Mouse (Mus musculus) ES-E14 (cell line): ENCODE results near the gene Adora2b. TPM values are rescaled to one million over a fixed set of nuclear protein-coding genes. Genes with fewer than 3 reads are reported as not detected.
A peak's percentile ranks its signal among the peaks of the same experiment; 100 is the strongest.

Experiments used
- DNase-seq: peaks from one replicate; pipeline ENCODE4 v3.0.0-alpha.2; 2013; ENCODE audit warnings: low read depth, low spot score
- H3K27ac ChIP-seq: 2 replicates; pipeline ENCODE4 v1.5.1; 2012; ENCODE audit warnings: low read depth, mild to moderate bottlenecking, low read length, moderate library complexity, mixed read lengths; ENCODE audit not compliant: poor library complexity, insufficient read depth, severe bottlenecking
- H3K36me3 ChIP-seq: 2 replicates; pipeline ENCODE4 v1.6.1; 2012; ENCODE audit warnings: mild to moderate bottlenecking, low read length, moderate library complexity, mixed read lengths; ENCODE audit not compliant: control insufficient read depth, poor library complexity, insufficient read depth, severe bottlenecking
- H3K4me1 ChIP-seq, 2 experiments: fragments of 150-350 bp in 1 of 2; sonication (generic) in 1 of 2; 2 replicates each; pipeline ENCODE4 v1.6.1; 2012; ENCODE audit warnings: low read length in 2 of 2, mild to moderate bottlenecking in 1 of 2, mixed read lengths in 1 of 2; ENCODE audit not compliant: control insufficient read depth in 2 of 2, insufficient read depth in 2 of 2, poor library complexity in 1 of 2
- H3K4me3 ChIP-seq, 2 experiments: fragments of 150-350 bp in 1 of 2; sonication (generic) in 1 of 2; 2 replicates each; pipeline ENCODE4 v1.5.1; 2012; ENCODE audit warnings: low read length in 2 of 2, low read depth in 1 of 2, mild to moderate bottlenecking in 1 of 2, mixed read lengths in 1 of 2; ENCODE audit not compliant: insufficient read depth in 1 of 2, poor library complexity in 1 of 2, severe bottlenecking in 1 of 2
- H3K9ac ChIP-seq: 2 replicates; pipeline ENCODE4 v1.6.1; 2012; ENCODE audit warnings: low read depth, mild to moderate bottlenecking, low read length, mixed read lengths; ENCODE audit not compliant: poor library complexity, insufficient read depth, severe bottlenecking
- H3K9me3 ChIP-seq: fragments of 150-350 bp; sonication (generic); 2 replicates; pipeline ENCODE4 v1.6.1; 2012; ENCODE audit warnings: low read depth, mild to moderate bottlenecking, low read length; ENCODE audit not compliant: control insufficient read depth, insufficient read depth
- CHD2 ChIP-seq: IDR thresholded peaks from 2 replicates; pipeline ENCODE4 v1.6.1; 2014; ENCODE audit warnings: mild to moderate bottlenecking, low read depth, low read length, inconsistent platforms
- HCFC1 ChIP-seq: IDR thresholded peaks from 2 replicates; pipeline ENCODE4 v1.6.1; 2012; ENCODE audit warnings: low read length, inconsistent platforms, borderline replicate concordance; ENCODE audit not compliant: insufficient read depth
- MAFK ChIP-seq: IDR thresholded peaks from 2 replicates; pipeline ENCODE4 v1.6.1; 2014; ENCODE audit warnings: mild to moderate bottlenecking, low read depth, low read length, inconsistent platforms; ENCODE audit not compliant: insufficient read depth
- ZC3H11A ChIP-seq: IDR thresholded peaks from 2 replicates; pipeline ENCODE4 v1.6.1; 2012; ENCODE audit warnings: low read depth, mild to moderate bottlenecking, inconsistent platforms, low read length, borderline replicate concordance
- ZNF384 ChIP-seq: IDR thresholded peaks from 2 replicates; pipeline ENCODE4 v1.6.1; 2012; ENCODE audit warnings: low read depth, low read length, inconsistent platforms
- in situ Hi-C, 2 experiments: fragments of 600-800 bp; cut with MboI; formaldehyde crosslinking; loops; one replicate each; pipeline ENCODE4 v1.15.1; 2025; ENCODE audit warnings: low sequenced_read_pairs in 2 of 2, inconsistent platforms in 1 of 2; ENCODE audit not compliant: unreplicated experiment in 2 of 2
- total RNA-seq: library from RNA; depleted of rRNA; stranded (reverse); fragments of 300-350 nt; gene quantifications from 2 replicates; pipeline ENCODE4 v1.2.3, GENCODE M21; 2012

The Adora2b gene
- total RNA-seq, 1 experiment = 8.0 TPM

- Histone ChIP-seq H3K27ac (no peak overlapping the region), H3K9me3 (no peaks in the 10 kb centered on the region), H3K9ac (no peak overlapping the region), H3K4me1 (peaks cover 0 to 8% of the 10 kb centered on the region in 2 experiments; a peak in 2 of 4 replicates), H3K4me3 (no peak overlapping the region), H3K36me3 (no peaks in the 10 kb centered on the region)
- no peak for TF ChIP-seq MAFK
- no peak for TF ChIP-seq HCFC1
- no peak for TF ChIP-seq CHD2
- no peak for DNase-seq
- in situ Hi-C loops = no loop called here
These were observed 35.3 kb upstream of the Adora2b start for GRCm38 (mm10) chr11:62213384-62213989.

GRCm38 (mm10) chr11:62215107-62215506, 33.7 kb upstream of the Adora2b start:
- in situ Hi-C loops = no loop called here
- Histone ChIP-seq H3K27ac (no peak overlapping the region), H3K36me3 (no peaks in the 10 kb centered on the region), H3K4me1 (peaks cover 0 to 8% of the 10 kb centered on the region in 2 experiments; a peak in 2 of 4 replicates), H3K4me3 (no peak overlapping the region), H3K9ac (no peak overlapping the region), H3K9me3 (no peaks in the 10 kb centered on the region)
- TF ChIP-seq ZNF384 = no peak
- no peak for TF ChIP-seq HCFC1
- TF ChIP-seq ZC3H11A = no peak
- peak; percentile 88 for TF ChIP-seq CHD2
- peak; percentile 43; the same call in 1 of the 2 replicates for TF ChIP-seq MAFK
- DNase-seq = peak; percentile 94

DNA sequence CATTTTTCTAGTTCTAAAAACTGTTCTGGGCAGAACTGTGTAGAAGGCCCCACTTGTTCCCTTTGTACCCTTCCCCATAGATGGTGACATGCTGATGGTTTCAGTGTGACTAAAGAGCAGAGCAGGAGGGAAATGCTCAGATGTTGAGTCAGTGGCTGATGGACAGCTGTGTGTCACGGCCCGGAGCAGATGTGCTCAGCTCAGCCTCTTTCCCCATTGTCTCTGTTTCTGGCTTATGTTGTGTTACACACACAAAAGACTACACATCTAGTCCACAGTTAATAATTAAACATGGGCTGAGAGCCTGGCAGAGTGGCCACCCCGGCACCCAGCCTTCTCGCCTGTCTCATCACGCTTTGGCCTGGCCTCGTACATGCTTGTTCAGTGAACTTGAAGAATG, 31.0 kb upstream of the Adora2b start:
- Histone ChIP-seq H3K27ac (no peak overlapping the region), H3K4me1 (peaks cover 0 to 8% of the 10 kb centered on the region in 2 experiments; a peak in 2 of 4 replicates), H3K9ac (no peak overlapping the region), H3K4me3 (no peak overlapping the region), H3K36me3 (no peaks in the 10 kb centered on the region), H3K9me3 (no peaks in the 10 kb centered on the region)
- DNase-seq = no peak
- TF ChIP-seq MAFK (no peak), CHD2 (no peak), HCFC1 (no peak), ZNF384 (no peak), ZC3H11A (no peak)
- in situ Hi-C loops = no loop called here

DNA sequence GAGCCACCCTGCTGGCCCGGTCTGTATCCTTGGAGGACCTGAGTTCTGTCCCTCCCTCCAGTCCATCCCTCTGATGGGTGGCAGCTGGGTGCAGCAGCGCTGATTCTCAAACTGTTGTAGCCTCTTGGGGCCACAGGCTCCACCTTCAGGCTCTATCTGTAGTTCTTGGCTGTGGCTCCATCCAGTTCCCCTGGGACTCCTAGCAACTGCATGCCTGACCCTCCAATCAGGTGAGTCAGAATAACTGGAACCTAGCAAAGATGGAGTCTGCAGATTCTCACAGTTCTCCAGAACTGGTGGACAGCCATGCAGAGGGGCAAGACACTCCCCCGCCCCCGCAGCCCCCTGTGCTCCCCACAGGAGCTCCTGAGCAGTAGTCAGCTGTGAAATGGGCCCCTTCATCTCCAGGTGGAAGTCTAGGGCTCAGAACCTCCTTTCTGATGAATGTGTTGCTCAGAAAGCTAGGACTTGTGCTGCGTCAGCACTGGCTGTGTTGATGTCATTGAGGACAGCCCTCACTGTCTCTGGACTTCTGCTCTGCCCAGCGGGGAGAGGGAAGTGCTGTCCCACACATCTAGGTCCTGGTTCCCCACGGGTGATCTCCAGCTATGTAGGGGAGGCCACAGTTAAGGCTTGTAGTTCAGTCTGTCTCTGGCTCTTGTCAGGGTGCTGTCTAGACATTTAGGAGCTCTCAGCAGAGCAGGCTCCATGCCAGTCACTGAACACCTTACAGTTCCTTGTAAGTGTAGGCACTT, 27.9 kb upstream of the Adora2b start:
- in situ Hi-C loops = no loop called here
- Histone ChIP-seq H3K4me1 (no peaks in the 10 kb centered on the region; a peak in 1 of 4 replicates), H3K9me3 (no peaks in the 10 kb centered on the region), H3K27ac (no peak overlapping the region), H3K36me3 (no peaks in the 10 kb centered on the region), H3K4me3 (no peak overlapping the region), H3K9ac (no peak overlapping the region)
- no peak for TF ChIP-seq MAFK
- TF ChIP-seq ZNF384 = no peak
- TF ChIP-seq HCFC1 = no peak
- DNase-seq = no peak
